Mouse (Mus musculus): ENCODE results near the gene Cxxc4. TPM values are rescaled to one million over a fixed set of nuclear protein-coding genes. Genes with fewer than 3 reads are reported as not detected.

Cxxc4 gene
- total RNA-seq, 1 experiment, result 0.54 TPM

DNA sequence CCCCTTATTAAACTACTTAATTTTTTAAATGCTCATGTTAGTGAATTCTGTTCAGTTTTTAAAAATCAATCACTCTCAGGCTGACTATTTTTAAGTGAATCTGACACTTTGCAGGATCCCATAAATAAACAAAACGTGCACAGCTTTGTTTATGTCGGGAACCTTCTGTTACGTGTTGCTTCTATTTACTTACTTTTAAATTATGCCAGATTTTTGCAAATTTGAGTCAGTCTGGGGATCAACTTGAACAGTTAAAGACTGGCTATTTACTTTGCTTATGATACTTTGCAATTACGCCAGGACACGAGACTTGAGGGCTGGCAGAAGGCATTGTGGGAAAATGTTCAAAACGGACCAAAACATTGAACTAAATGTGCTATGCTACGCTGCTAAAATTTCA lies 12.3 kb upstream of the Cxxc4 start:
- in situ Hi-C loops (cut with MboI; ENCODE audit: low sequenced_read_pairs in 2 of 2, unreplicated experiment in 2 of 2), result no loop called here
- DNase-seq (ENCODE audit: low read depth, low spot score), result no peak
- Histone ChIP-seq H3K4me3 (ENCODE audit: insufficient read depth in 1 of 2, low read depth in 1 of 2, low read length in 2 of 2, poor library complexity in 1 of 2, severe bottlenecking in 1 of 2) (no peak overlapping the region), H3K36me3 (ENCODE audit: control insufficient read depth, insufficient read depth, low read length, poor library complexity, severe bottlenecking) (no peaks in the 10 kb centered on the region), H3K9ac (ENCODE audit: insufficient read depth, low read depth, low read length, poor library complexity, severe bottlenecking) (no peak overlapping the region), H3K9me3 (ENCODE audit: control insufficient read depth, insufficient read depth, low read depth, low read length) (no peaks in the 10 kb centered on the region), H3K4me1 (ENCODE audit: control insufficient read depth in 2 of 2, insufficient read depth in 2 of 2, low read length in 2 of 2, poor library complexity in 1 of 2) (no peaks in the 10 kb centered on the region), H3K27ac (ENCODE audit: insufficient read depth, low read depth, low read length, poor library complexity, severe bottlenecking) (no peak overlapping the region)
- TF ChIP-seq ZC3H11A (IDR thresholded peaks at IDR 0.05; ENCODE audit: borderline replicate concordance, low read depth, low read length), result no peak
- no peak for TF ChIP-seq ZNF384 (IDR thresholded peaks at IDR 0.05; ENCODE audit: low read depth, low read length)
- no peak for TF ChIP-seq HCFC1 (IDR thresholded peaks at IDR 0.05; ENCODE audit: borderline replicate concordance, insufficient read depth, low read length)

DNA sequence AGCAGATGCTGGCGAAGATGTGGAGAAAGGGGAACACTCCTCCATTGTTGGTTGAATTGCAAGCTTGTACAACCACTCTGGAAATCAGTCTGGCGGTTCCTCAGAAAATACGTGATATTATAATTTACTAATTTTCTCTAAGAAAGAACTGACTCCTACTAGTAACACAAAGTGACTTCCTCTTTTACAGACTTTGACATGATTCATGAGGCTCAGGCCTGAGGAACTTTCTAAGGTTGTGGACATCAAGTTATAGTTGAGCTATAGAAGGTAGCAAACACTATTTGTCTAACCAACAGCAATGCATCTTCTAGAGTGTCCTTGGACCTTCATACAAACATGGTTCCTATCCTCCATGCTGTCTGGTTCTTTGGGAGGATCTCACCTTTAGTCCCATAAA lies 10.4 kb upstream of the Cxxc4 start:
- DNase-seq (ENCODE audit: low read depth, low spot score), result no peak
- H3K9ac ChIP-seq (ENCODE audit: insufficient read depth, low read depth, low read length, poor library complexity, severe bottlenecking), result no peak overlapping the region
- no peaks in the 10 kb centered on the region for H3K36me3 ChIP-seq (ENCODE audit: control insufficient read depth, insufficient read depth, low read length, poor library complexity, severe bottlenecking)
- no peaks in the 10 kb centered on the region for H3K4me1 ChIP-seq (ENCODE audit: control insufficient read depth in 2 of 2, insufficient read depth in 2 of 2, low read length in 2 of 2, poor library complexity in 1 of 2)
- H3K9me3 ChIP-seq (ENCODE audit: control insufficient read depth, insufficient read depth, low read depth, low read length), result no peaks in the 10 kb centered on the region
- in situ Hi-C loops (cut with MboI; ENCODE audit: low sequenced_read_pairs in 2 of 2, unreplicated experiment in 2 of 2), result no loop called here
- no peak overlapping the region for H3K4me3 ChIP-seq (ENCODE audit: insufficient read depth in 1 of 2, low read depth in 1 of 2, low read length in 2 of 2, poor library complexity in 1 of 2, severe bottlenecking in 1 of 2)
- no peak for TF ChIP-seq ZNF384 (IDR thresholded peaks at IDR 0.05; ENCODE audit: low read depth, low read length)
- no peak for TF ChIP-seq CHD2 (IDR thresholded peaks at IDR 0.05; ENCODE audit: low read depth, low read length)
- TF ChIP-seq ZC3H11A (IDR thresholded peaks at IDR 0.05; ENCODE audit: borderline replicate concordance, low read depth, low read length), result no peak
- H3K27ac ChIP-seq (ENCODE audit: insufficient read depth, low read depth, low read length, poor library complexity, severe bottlenecking), result no peak overlapping the region

DNA sequence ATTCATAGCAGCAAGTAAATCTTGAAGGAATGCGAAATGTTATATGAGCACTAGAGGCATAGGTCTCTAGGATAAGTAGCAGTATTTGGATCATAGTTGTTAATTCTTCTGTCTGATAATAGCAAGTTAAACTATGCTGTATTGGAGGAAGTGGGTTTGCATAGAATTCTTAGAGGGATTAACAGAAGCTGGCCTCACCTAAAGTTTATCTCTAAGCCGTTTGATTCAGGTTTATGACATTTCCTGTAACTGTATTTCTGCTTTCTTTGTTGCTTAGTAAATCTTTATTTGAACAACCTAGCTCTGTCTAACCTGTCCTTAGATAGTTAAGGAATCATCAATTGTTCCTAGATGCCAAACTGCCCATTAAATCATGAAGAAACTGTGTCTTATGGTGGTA lies 3.5 kb upstream of the Cxxc4 start:
- no peak for TF ChIP-seq ZNF384 (IDR thresholded peaks at IDR 0.05; ENCODE audit: low read depth, low read length)
- TF ChIP-seq HCFC1 (IDR thresholded peaks at IDR 0.05; ENCODE audit: borderline replicate concordance, insufficient read depth, low read length), result no peak
- no peak for TF ChIP-seq CHD2 (IDR thresholded peaks at IDR 0.05; ENCODE audit: low read depth, low read length)
- TF ChIP-seq MAFK (IDR thresholded peaks at IDR 0.05; ENCODE audit: insufficient read depth, low read depth, low read length), result no peak
- no peak for TF ChIP-seq ZC3H11A (IDR thresholded peaks at IDR 0.05; ENCODE audit: borderline replicate concordance, low read depth, low read length)
- Histone ChIP-seq H3K4me3 (ENCODE audit: insufficient read depth in 1 of 2, low read depth in 1 of 2, low read length in 2 of 2, poor library complexity in 1 of 2, severe bottlenecking in 1 of 2) (no peak overlapping the region), H3K9me3 (ENCODE audit: control insufficient read depth, insufficient read depth, low read depth, low read length) (no peaks in the 10 kb centered on the region), H3K27ac (ENCODE audit: insufficient read depth, low read depth, low read length, poor library complexity, severe bottlenecking) (no peak overlapping the region), H3K36me3 (ENCODE audit: control insufficient read depth, insufficient read depth, low read length, poor library complexity, severe bottlenecking) (no peaks in the 10 kb centered on the region), H3K9ac (ENCODE audit: insufficient read depth, low read depth, low read length, poor library complexity, severe bottlenecking) (no peak overlapping the region), H3K4me1 (ENCODE audit: control insufficient read depth in 2 of 2, insufficient read depth in 2 of 2, low read length in 2 of 2, poor library complexity in 1 of 2) (no peaks in the 10 kb centered on the region)
- in situ Hi-C loops (cut with MboI; ENCODE audit: low sequenced_read_pairs in 2 of 2, unreplicated experiment in 2 of 2), result no loop called here
- no peak for DNase-seq (ENCODE audit: low read depth, low spot score)

DNA sequence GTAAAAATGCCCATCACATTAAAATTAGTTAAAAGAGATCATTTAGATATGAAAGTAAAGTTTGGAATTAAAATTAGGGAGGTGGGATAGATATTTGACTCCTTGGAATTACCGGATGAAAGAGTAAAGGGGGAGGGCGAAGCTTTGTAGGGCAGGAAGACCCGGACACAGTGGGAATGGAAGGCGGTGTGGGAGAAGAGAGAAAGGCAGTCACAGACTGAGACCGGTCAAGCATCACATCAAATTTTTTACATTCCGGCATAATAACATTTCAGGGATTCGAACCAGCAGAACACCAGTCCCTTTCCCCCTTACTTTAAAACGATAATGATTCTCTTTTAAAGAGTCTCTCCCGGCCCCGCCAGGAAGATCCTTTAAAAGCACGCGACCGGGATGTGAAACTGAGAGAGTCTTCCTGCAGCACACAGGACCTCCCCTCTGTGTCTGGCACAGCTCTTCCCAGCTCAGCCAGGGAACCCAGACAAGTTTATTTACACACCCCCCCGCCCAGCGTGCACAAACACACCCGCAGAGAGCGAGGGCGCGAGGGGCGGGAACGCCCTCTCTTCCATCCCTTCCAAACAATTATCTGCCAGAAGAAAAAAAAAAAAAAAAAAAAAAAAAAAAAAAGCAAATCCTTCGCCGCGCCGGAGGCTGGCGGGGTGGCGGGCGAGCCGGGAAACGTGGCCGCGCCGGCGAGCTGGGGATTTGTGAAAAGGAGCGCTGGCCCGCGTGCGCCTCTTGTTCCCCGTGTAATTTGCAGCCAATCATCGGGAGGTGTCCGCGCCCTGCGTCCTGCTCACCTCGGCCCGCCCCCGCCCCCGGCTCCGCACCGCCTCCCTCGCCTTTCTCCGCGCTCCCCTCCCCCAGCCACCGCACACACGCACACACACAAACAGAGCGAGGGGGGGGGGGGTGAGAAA lies 532 bp upstream of the Cxxc4 start:
- H3K4me3 ChIP-seq (ENCODE audit: insufficient read depth in 1 of 2, low read depth in 1 of 2, low read length in 2 of 2, poor library complexity in 1 of 2, severe bottlenecking in 1 of 2), result peak overlapping the region; percentile 65
- no peak overlapping the region for H3K27ac ChIP-seq (ENCODE audit: insufficient read depth, low read depth, low read length, poor library complexity, severe bottlenecking)
- in situ Hi-C loops (cut with MboI; ENCODE audit: low sequenced_read_pairs in 2 of 2, unreplicated experiment in 2 of 2), result no loop called here
- H3K9ac ChIP-seq (ENCODE audit: insufficient read depth, low read depth, low read length, poor library complexity, severe bottlenecking), result peak overlapping the region; percentile 15; the same call in 1 of the 2 replicates
- DNase-seq (ENCODE audit: low read depth, low spot score), result no peak
- TF ChIP-seq HCFC1 (IDR thresholded peaks at IDR 0.05; ENCODE audit: borderline replicate concordance, insufficient read depth, low read length) (no peak), CHD2 (IDR thresholded peaks at IDR 0.05; ENCODE audit: low read depth, low read length) (no peak), ZNF384 (IDR thresholded peaks at IDR 0.05; ENCODE audit: low read depth, low read length) (peak; percentile 96), MAFK (IDR thresholded peaks at IDR 0.05; ENCODE audit: insufficient read depth, low read depth, low read length) (no peak)
- H3K4me1 ChIP-seq (ENCODE audit: control insufficient read depth in 2 of 2, insufficient read depth in 2 of 2, low read length in 2 of 2, poor library complexity in 1 of 2), result 0 out of 4 replicates have a peak, but pooled peaks cover 0 to 2% of the 10 kb centered on the region in 2 experiments
- no peaks in the 10 kb centered on the region for H3K36me3 ChIP-seq (ENCODE audit: control insufficient read depth, insufficient read depth, low read length, poor library complexity, severe bottlenecking)
- H3K9me3 ChIP-seq (ENCODE audit: control insufficient read depth, insufficient read depth, low read depth, low read length), result no peaks in the 10 kb centered on the region
